Mouse (Mus musculus) megakaryocyte, embryonic 14.5 days (primary cell): ENCODE data around the gene Elof1. TPM values are rescaled to one million over a fixed set of nuclear protein-coding genes. Genes with fewer than 3 reads are reported as not detected.

Source experiments
- H3K27me3 ChIP-seq: replicated peaks from 2 replicates; pipeline ENCODE3; 2012; ENCODE audit warnings: inconsistent platforms
- H3K36me3 ChIP-seq: replicated peaks from 2 replicates; pipeline ENCODE3; 2012; ENCODE audit warnings: low read length, inconsistent platforms, mixed read lengths
- H3K4me1 ChIP-seq: 2 replicates; pipeline ENCODE4 v1.6.1; 2012; ENCODE audit warnings: inconsistent platforms
- H3K4me3 ChIP-seq: replicated peaks from 2 replicates; pipeline ENCODE3; 2012; ENCODE audit warnings: moderate library complexity, mild to moderate bottlenecking, inconsistent platforms
- H3K9me3 ChIP-seq: 2 replicates; pipeline ENCODE4 v1.6.1; 2012; ENCODE audit warnings: inconsistent platforms
- FLI1 ChIP-seq: IDR thresholded peaks from 2 replicates; pipeline ENCODE4 v1.6.1; 2012; ENCODE audit warnings: low read length, inconsistent platforms, mixed read lengths
- GATA1 ChIP-seq: IDR thresholded peaks from 3 replicates; pipeline ENCODE4 v1.6.1; 2012; ENCODE audit warnings: mixed read lengths, low read length, inconsistent platforms, borderline replicate concordance
- polyA plus RNA-seq: library from polyadenylated mRNA; stranded (reverse); fragments of >175 nt; gene quantifications from 2 replicates; pipeline ENCODE4 v1.2.3, GENCODE M21; 2012; ENCODE audit warnings: low replicate concordance; ENCODE audit not compliant: insufficient read depth

Elof1 gene
- 75.4 and 147 TPM in 2 replicates for polyA plus RNA-seq

GRCm38 (mm10) chr9:22116740-22117426 is at the start of gene Elof1:
Gene Elof1 (minus strand): TSS chr9:22117172.
- H3K36me3 ChIP-seq, result peaks cover 30% of the 10 kb centered on the region
- TF ChIP-seq GATA1, result no peak
- TF ChIP-seq FLI1, result peak; percentile 99; the same call in 1 of the 2 replicates
- peak within 1 kb of the TSS; percentile 95 for H3K4me3 ChIP-seq

GRCm38 (mm10) chr9:22166686-22167085 is 49.7 kb upstream of the Elof1 start:
- Histone ChIP-seq H3K27me3 (no peaks in the 10 kb centered on the region), H3K9me3 (peaks cover 12% of the 10 kb centered on the region), H3K4me3 (no peak overlapping the region), H3K4me1 (no peaks in the 10 kb centered on the region), H3K36me3 (no peaks in the 10 kb centered on the region)
- TF ChIP-seq FLI1, result no peak
- TF ChIP-seq GATA1, result no peak

More at GRCm38 (mm10) chr9:22116740-22117426, at the start of gene Elof1:
- peaks cover 32% of the 10 kb centered on the region for H3K4me1 ChIP-seq
- H3K27me3 ChIP-seq, result peaks cover 4% of the 10 kb centered on the region
- peaks cover 3% of the 10 kb centered on the region; the same call in 1 of the 2 replicates for H3K9me3 ChIP-seq

GRCm38 (mm10) chr9:22165964-22166363 is 49.0 kb upstream of the Elof1 start:
- Histone ChIP-seq H3K9me3 (peaks cover 12% of the 10 kb centered on the region), H3K36me3 (no peaks in the 10 kb centered on the region), H3K4me3 (no peak overlapping the region), H3K27me3 (no peaks in the 10 kb centered on the region), H3K4me1 (no peaks in the 10 kb centered on the region)
- TF ChIP-seq FLI1 (no peak), GATA1 (no peak)

GRCm38 (mm10) chr9:22164711-22165668 is 48.0 kb upstream of the Elof1 start:
- Histone ChIP-seq H3K36me3 (no peaks in the 10 kb centered on the region), H3K4me1 (no peaks in the 10 kb centered on the region), H3K27me3 (no peaks in the 10 kb centered on the region), H3K9me3 (peaks cover 12% of the 10 kb centered on the region), H3K4me3 (peak overlapping the region; percentile 82)
- no peak for TF ChIP-seq GATA1

GRCm38 (mm10) chr9:22162912-22163311 is 45.9 kb upstream of the Elof1 start:
- Histone ChIP-seq H3K9me3 (peaks cover 12% of the 10 kb centered on the region), H3K27me3 (no peaks in the 10 kb centered on the region), H3K36me3 (peaks cover 9% of the 10 kb centered on the region), H3K4me1 (peaks cover 2% of the 10 kb centered on the region), H3K4me3 (no peak overlapping the region)
- TF ChIP-seq GATA1 (no peak), FLI1 (no peak)

- Histone ChIP-seq H3K27me3 (no peaks in the 10 kb centered on the region), H3K9me3 (peaks cover 10% of the 10 kb centered on the region), H3K4me3 (no peak overlapping the region), H3K36me3 (peaks cover 10% of the 10 kb centered on the region), H3K4me1 (peaks cover 8% of the 10 kb centered on the region)
- no peak for TF ChIP-seq GATA1
- no peak for TF ChIP-seq FLI1
These were observed 45.3 kb upstream of the Elof1 start for GRCm38 (mm10) chr9:22162305-22162704.

GRCm38 (mm10) chr9:22161299-22161698 is 44.3 kb upstream of the Elof1 start:
- no peak overlapping the region for H3K4me3 ChIP-seq
- no peaks in the 10 kb centered on the region for H3K27me3 ChIP-seq
- H3K4me1 ChIP-seq, result peaks cover 14% of the 10 kb centered on the region
- peaks cover 10% of the 10 kb centered on the region for H3K36me3 ChIP-seq
- TF ChIP-seq FLI1 (no peak), GATA1 (no peak)
- H3K9me3 ChIP-seq, result no peaks in the 10 kb centered on the region

- TF ChIP-seq GATA1 (no peak), FLI1 (no peak)
- H3K36me3 ChIP-seq, result peaks cover 10% of the 10 kb centered on the region
- peaks cover 3% of the 10 kb centered on the region; the same call in 1 of the 2 replicates for H3K9me3 ChIP-seq
- peaks cover 3% of the 10 kb centered on the region for H3K27me3 ChIP-seq
- H3K4me3 ChIP-seq, result peak overlapping the region; percentile 95
- peaks cover 25% of the 10 kb centered on the region for H3K4me1 ChIP-seq
These were observed 40.7 kb upstream of the Elof1 start for GRCm38 (mm10) chr9:22157516-22158265.

GRCm38 (mm10) chr9:22156497-22157245 is 39.7 kb upstream of the Elof1 start, which contains the start of gene Pigyl:
Gene Pigyl (plus strand): TSS chr9:22156846.
- Histone ChIP-seq H3K27me3 (peaks cover 9% of the 10 kb centered on the region), H3K36me3 (peaks cover 10% of the 10 kb centered on the region), H3K4me3 (peak within 1 kb of the TSS; percentile 95), H3K9me3 (peaks cover 4% of the 10 kb centered on the region; the same call in 1 of the 2 replicates), H3K4me1 (peaks cover 25% of the 10 kb centered on the region)
- no peak for TF ChIP-seq GATA1
- no peak for TF ChIP-seq FLI1
